Mouse (Mus musculus) spleen, adult 2 months (tissue): ENCODE data around the gene Plcl1.

Source experiments
- CTCF ChIP-seq: fragments of 200-500 bp; IDR thresholded peaks from 2 replicates; pipeline ENCODE4 v1.5.1; 2011; ENCODE audit warnings: mild to moderate bottlenecking, inconsistent platforms; ENCODE audit not compliant: insufficient read depth, insufficient read length, insufficient replicate concordance; ENCODE audit errors: extremely low read depth
- POLR2A ChIP-seq: fragments of 200-500 bp; IDR thresholded peaks from 2 replicates; pipeline ENCODE4 v1.6.1; 2011; ENCODE audit warnings: low read depth, low read length, inconsistent platforms

- TF ChIP-seq POLR2A (no peak), CTCF (no peak)
These were observed 296.4 kb downstream of the Plcl1 start for GRCm38 (mm10) chr1:55702106-55702505.
